Mouse (Mus musculus) intestine, embryonic 16.5 days (tissue): Measurements from ENCODE around the gene Cbx6. TPM values are rescaled to one million over a fixed set of nuclear protein-coding genes. Genes with fewer than 3 reads are reported as not detected.
A peak's percentile ranks its signal among the peaks of the same experiment; 100 is the strongest.

Source experiments
- ATAC-seq: fragments of 200-750 bp; cut with Nextera tagmentation; 2 replicates; pipeline ENCODE4 v1.8.0; 2017; ENCODE audit warnings: moderate TSS enrichment, moderate library complexity
- H3K27ac ChIP-seq: fragments of 300-500 bp; sonication (generic); 2 replicates; pipeline ENCODE4 v1.5.1; 2014; ENCODE audit warnings: mild to moderate bottlenecking, low read length
- H3K27me3 ChIP-seq: fragments of 300-500 bp; sonication (generic); replicated peaks from 2 replicates; pipeline ENCODE4 v1.6.1; 2014; ENCODE audit warnings: low read length, control low read depth, mixed read lengths; ENCODE audit not compliant: control insufficient read depth, insufficient read depth
- H3K36me3 ChIP-seq: fragments of 300-500 bp; sonication (generic); 2 replicates; pipeline ENCODE4 v1.6.1; 2014; ENCODE audit warnings: low read length, control low read depth; ENCODE audit not compliant: control insufficient read depth, insufficient read depth
- H3K4me1 ChIP-seq: fragments of 300-500 bp; sonication (generic); 2 replicates; pipeline ENCODE4 v1.6.1; 2014; ENCODE audit warnings: low read length, control low read depth, mixed read lengths; ENCODE audit not compliant: control insufficient read depth, insufficient read depth
- H3K4me2 ChIP-seq: fragments of 300-500 bp; sonication (generic); 2 replicates; pipeline ENCODE4 v1.6.1; 2014; ENCODE audit warnings: low read depth, low read length, control low read depth
- H3K4me3 ChIP-seq: fragments of 300-500 bp; sonication (generic); 2 replicates; pipeline ENCODE4 v1.5.1; 2014; ENCODE audit warnings: mild to moderate bottlenecking, low read length
- H3K9ac ChIP-seq: fragments of 300-500 bp; sonication (generic); 2 replicates; pipeline ENCODE4 v1.6.1; 2014; ENCODE audit warnings: low read depth, low read length
- H3K9me3 ChIP-seq: fragments of 300-500 bp; sonication (generic); 2 replicates; pipeline ENCODE4 v1.6.1; 2016; ENCODE audit warnings: low read length, control low read depth; ENCODE audit not compliant: control insufficient read depth
- WGBS: fragments of 180-500 bp; shearing (Covaris S2); extraction: QIAGEN DNeasy Blood & Tissue Kit; methylation state at CpG from one replicate; pipeline ENCODE4 v1.1.7; 2014; 5-methylcytosine and 5-hydroxymethylcytosine counted together
- polyA plus RNA-seq: library from polyadenylated mRNA; unstranded; fragments of >200 nt; fragmentation: Nextera tagmentation; extraction: Ambion mirVana; gene quantifications from 2 replicates; pipeline ENCODE4 v1.2.1, GENCODE M21; 2015

The Cbx6 gene
- polyA plus RNA-seq, 1 experiment from 2014 or later, result 31.6 TPM

DNA sequence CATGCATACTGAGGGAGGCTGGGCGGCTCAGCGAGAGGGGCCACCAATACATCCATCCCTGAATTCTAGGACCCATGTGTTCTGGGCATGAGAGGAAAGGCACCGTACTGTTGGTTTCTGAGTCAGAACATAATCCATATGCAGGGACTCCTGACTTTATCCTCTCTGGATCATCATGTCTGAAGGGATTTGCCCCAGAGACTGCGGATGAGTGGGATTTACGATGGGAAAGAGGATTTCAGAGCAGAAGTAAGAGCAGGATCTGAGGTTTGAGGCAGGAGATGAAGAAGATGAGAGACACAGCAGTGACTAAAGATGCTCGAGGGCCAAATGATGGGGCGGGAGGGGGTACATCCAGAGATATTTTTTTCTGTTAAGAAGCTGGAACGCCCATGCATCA, 39.1 kb upstream of the Cbx6 start:
- H3K4me1 ChIP-seq, result 0 out of 2 replicates have a peak, but pooled peaks cover 2% of the 10 kb centered on the region
- H3K36me3 ChIP-seq, result no peaks in the 10 kb centered on the region
- no peak overlapping the region for H3K9ac ChIP-seq
- no peak overlapping the region for H3K4me3 ChIP-seq
- H3K27me3 ChIP-seq, result no peaks in the 10 kb centered on the region
- 91% methylated on average over 8 of the region's 8 CpGs for WGBS
- 0 out of 2 replicates have a peak, but pooled peaks cover 3% of the 10 kb centered on the region for H3K9me3 ChIP-seq
- H3K27ac ChIP-seq, result no peak overlapping the region
- no peak overlapping the region for H3K4me2 ChIP-seq
- no peak for ATAC-seq

GRCm38 (mm10) chr15:79867260-79868002, 32.9 kb upstream of the Cbx6 start:
- no peaks in the 10 kb centered on the region for H3K36me3 ChIP-seq
- no peak overlapping the region for H3K4me3 ChIP-seq
- no peaks in the 10 kb centered on the region for H3K4me1 ChIP-seq
- 0 out of 2 replicates have a peak, but pooled peaks cover 3% of the 10 kb centered on the region for H3K9me3 ChIP-seq
- 83% methylated on average over 3 of the region's 3 CpGs for WGBS
- no peak overlapping the region for H3K4me2 ChIP-seq
- H3K9ac ChIP-seq, result no peak overlapping the region
- no peak for ATAC-seq
- H3K27me3 ChIP-seq, result no peaks in the 10 kb centered on the region
- no peak overlapping the region for H3K27ac ChIP-seq

- Histone ChIP-seq H3K4me2 (no peak overlapping the region), H3K27ac (no peak overlapping the region), H3K27me3 (no peaks in the 10 kb centered on the region), H3K9me3 (no peaks in the 10 kb centered on the region), H3K9ac (no peak overlapping the region), H3K36me3 (no peaks in the 10 kb centered on the region), H3K4me3 (no peak overlapping the region), H3K4me1 (no peaks in the 10 kb centered on the region)
- no peak for ATAC-seq
- WGBS, result 88% methylated on average over 9 of the region's 9 CpGs
Measured at GRCm38 (mm10) chr15:79859821-79860220, 25.3 kb upstream of the Cbx6 start.

- no peak overlapping the region for H3K9ac ChIP-seq
- no peaks in the 10 kb centered on the region for H3K36me3 ChIP-seq
- H3K4me1 ChIP-seq, result no peaks in the 10 kb centered on the region
- 81% methylated on average over 5 of the region's 5 CpGs for WGBS
- no peak overlapping the region for H3K4me2 ChIP-seq
- H3K9me3 ChIP-seq, result no peaks in the 10 kb centered on the region
- no peak overlapping the region for H3K27ac ChIP-seq
- H3K4me3 ChIP-seq, result no peak overlapping the region
- no peaks in the 10 kb centered on the region for H3K27me3 ChIP-seq
- ATAC-seq, result no peak
Measured at GRCm38 (mm10) chr15:79858979-79859378, 24.5 kb upstream of the Cbx6 start.

- Histone ChIP-seq H3K4me1 (peaks cover 6% of the 10 kb centered on the region; the same call in 1 of the 2 replicates), H3K27me3 (no peaks in the 10 kb centered on the region), H3K4me3 (no peak overlapping the region), H3K36me3 (no peaks in the 10 kb centered on the region), H3K9me3 (no peaks in the 10 kb centered on the region), H3K27ac (no peak overlapping the region), H3K9ac (no peak overlapping the region), H3K4me2 (no peak overlapping the region)
- 95% methylated on average over 2 of the region's 2 CpGs for whole genome bisulfite sequencing
- ATAC-seq, result no peak
Measured at GRCm38 (mm10) chr15:79850143-79850542, 15.7 kb upstream of the Cbx6 start.

GRCm38 (mm10) chr15:79847100-79847499, 12.6 kb upstream of the Cbx6 start:
- H3K9ac ChIP-seq, result no peak overlapping the region
- peak overlapping the region; percentile 26; the same call in 1 of the 2 replicates for H3K27ac ChIP-seq
- WGBS, result 30% methylated on average over 5 of the region's 5 CpGs
- no peaks in the 10 kb centered on the region for H3K9me3 ChIP-seq
- peak; percentile 73 for ATAC-seq
- no peaks in the 10 kb centered on the region for H3K27me3 ChIP-seq
- no peak overlapping the region for H3K4me2 ChIP-seq
- peaks cover 6% of the 10 kb centered on the region; the same call in 1 of the 2 replicates for H3K4me1 ChIP-seq
- H3K36me3 ChIP-seq, result no peaks in the 10 kb centered on the region
- H3K4me3 ChIP-seq, result no peak overlapping the region

DNA sequence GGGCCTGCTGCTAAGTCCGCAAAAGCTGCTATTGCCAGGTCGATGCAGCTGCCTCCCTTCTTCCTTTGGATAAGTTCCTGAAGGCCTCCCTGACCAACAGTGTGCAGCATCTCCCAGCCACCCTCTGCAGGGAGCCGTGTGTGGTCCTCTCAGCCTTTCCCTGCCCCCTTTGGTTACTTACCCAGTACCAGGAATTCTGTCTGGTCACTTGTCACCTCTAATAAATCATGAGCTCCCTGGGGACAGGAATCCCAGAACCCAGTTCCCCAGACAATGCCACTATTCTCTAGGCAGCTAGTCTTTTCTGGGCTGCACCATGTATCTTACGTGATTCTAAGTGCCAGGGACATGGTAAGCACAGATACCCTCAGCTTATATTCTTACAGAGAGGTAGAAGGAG, 11.5 kb upstream of the Cbx6 start:
- H3K36me3 ChIP-seq, result no peaks in the 10 kb centered on the region
- H3K4me2 ChIP-seq, result no peak overlapping the region
- no peak overlapping the region for H3K4me3 ChIP-seq
- no peak for ATAC-seq
- peaks cover 6% of the 10 kb centered on the region; the same call in 1 of the 2 replicates for H3K4me1 ChIP-seq
- H3K9me3 ChIP-seq, result no peaks in the 10 kb centered on the region
- H3K9ac ChIP-seq, result no peak overlapping the region
- WGBS, result 57% methylated on average over 4 of the region's 4 CpGs
- no peak overlapping the region for H3K27ac ChIP-seq
- H3K27me3 ChIP-seq, result no peaks in the 10 kb centered on the region

DNA sequence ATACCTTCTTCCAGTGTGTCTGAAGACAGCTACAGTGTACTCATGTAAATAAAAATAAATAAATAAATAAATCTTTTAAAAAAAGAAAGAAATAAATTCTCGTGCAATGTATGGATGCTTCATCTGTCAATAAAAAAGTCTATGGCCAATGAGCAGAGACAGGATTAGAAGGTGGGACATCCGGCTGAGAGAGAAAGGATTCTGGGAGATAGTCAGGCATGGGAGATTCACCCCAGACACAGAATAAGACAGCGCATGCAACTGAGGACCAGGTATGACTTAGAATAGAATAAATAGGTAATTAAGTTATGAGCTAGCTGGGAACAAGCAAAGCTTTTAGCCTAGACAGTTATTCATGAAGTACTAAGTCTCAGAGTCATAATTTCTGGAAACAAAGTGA, 8.5 kb upstream of the Cbx6 start:
- Histone ChIP-seq H3K27ac (no peak overlapping the region), H3K9ac (no peak overlapping the region), H3K4me1 (peaks cover 6% of the 10 kb centered on the region; the same call in 1 of the 2 replicates), H3K27me3 (no peaks in the 10 kb centered on the region), H3K36me3 (no peaks in the 10 kb centered on the region), H3K9me3 (no peaks in the 10 kb centered on the region), H3K4me3 (no peak overlapping the region), H3K4me2 (no peak overlapping the region)
- no peak for ATAC-seq
- WGBS, result 83% methylated on average over 3 of the region's 3 CpGs

DNA sequence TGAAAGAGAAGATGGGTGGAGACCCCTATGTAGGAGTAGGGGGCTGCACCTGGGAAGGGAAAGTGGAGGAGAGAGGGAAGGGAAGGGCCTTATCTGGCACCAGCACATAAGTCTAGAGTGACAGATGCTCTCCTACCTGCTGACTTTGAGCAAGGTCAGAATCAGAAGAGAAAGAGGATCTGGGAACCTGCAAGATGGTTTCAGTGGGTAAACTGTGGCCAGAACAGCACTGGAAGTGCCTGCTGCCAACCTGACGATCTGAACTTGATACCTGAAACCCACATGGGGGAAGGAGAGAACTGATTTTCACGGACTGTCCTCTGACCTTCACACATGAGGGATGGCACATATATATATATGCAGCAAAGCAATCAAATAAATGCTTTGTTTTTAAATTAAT, 5.8 kb upstream of the Cbx6 start:
- WGBS, result 59% methylated on average over 2 of the region's 2 CpGs
- H3K36me3 ChIP-seq, result no peaks in the 10 kb centered on the region
- H3K4me1 ChIP-seq, result no peaks in the 10 kb centered on the region
- H3K9ac ChIP-seq, result no peak overlapping the region
- H3K4me3 ChIP-seq, result no peak overlapping the region
- H3K27ac ChIP-seq, result no peak overlapping the region
- no peak for ATAC-seq
- no peak overlapping the region for H3K4me2 ChIP-seq
- H3K9me3 ChIP-seq, result no peaks in the 10 kb centered on the region
- no peaks in the 10 kb centered on the region for H3K27me3 ChIP-seq
